Mouse (Mus musculus) C2C12 (cell line): ENCODE data around the gene Dcun1d4.

Source experiments
- CTCF ChIP-seq: IDR thresholded peaks from one replicate; pipeline ENCODE4 v1.5.1; 2011; ENCODE audit not compliant: control insufficient read depth, insufficient read depth, insufficient read length
- MAX ChIP-seq: IDR thresholded peaks from one replicate; pipeline ENCODE4 v1.6.1; 2011; ENCODE audit warnings: mild to moderate bottlenecking, control low read depth
- MYOD1 ChIP-seq: IDR thresholded peaks from one replicate; pipeline ENCODE4 v1.6.1; 2011; ENCODE audit warnings: low read depth; ENCODE audit not compliant: control insufficient read depth, insufficient read length
- MYOG ChIP-seq: IDR thresholded peaks from one replicate; pipeline ENCODE4 v1.6.1; 2011; ENCODE audit not compliant: control insufficient read depth, insufficient read length; ENCODE audit errors: extremely low read depth
- USF1 ChIP-seq: IDR thresholded peaks from one replicate; pipeline ENCODE4 v1.6.1; 2011; ENCODE audit warnings: low read depth, mild to moderate bottlenecking, control low read depth, moderate library complexity

GRCm38 (mm10) chr5:73503015-73503757 is 22.4 kb downstream of the Dcun1d4 start:
- TF ChIP-seq MYOG, result no peak
- no peak for TF ChIP-seq CTCF
- no peak for TF ChIP-seq USF1
- no peak for TF ChIP-seq MAX
- TF ChIP-seq MYOD1, result no peak
